Mouse (Mus musculus) limb, embryonic 10.5 days (tissue): ENCODE results near the gene Slain1. TPM values are rescaled to one million over a fixed set of nuclear protein-coding genes. Genes with fewer than 3 reads are reported as not detected.

Experiments used
- DNase-seq: peaks from one replicate; pipeline ENCODE4 v3.0.0-alpha.2; 2017; ENCODE audit warnings: low spot score
- H3K27ac ChIP-seq: fragments of 300-500 bp; sonication (generic); 2 replicates; pipeline ENCODE4 v1.5.1; 2016; ENCODE audit warnings: mild to moderate bottlenecking
- H3K27me3 ChIP-seq: fragments of 300-500 bp; sonication (generic); 2 replicates; pipeline ENCODE4 v1.6.1; 2016; ENCODE audit warnings: low read depth, mild to moderate bottlenecking; ENCODE audit not compliant: poor library complexity, severe bottlenecking
- H3K36me3 ChIP-seq: fragments of 300-500 bp; sonication (generic); 2 replicates; pipeline ENCODE4 v1.6.1; 2016; ENCODE audit warnings: mild to moderate bottlenecking, moderate library complexity
- H3K4me1 ChIP-seq: fragments of 300-500 bp; sonication (generic); 2 replicates; pipeline ENCODE4 v1.6.1; 2016
- H3K4me3 ChIP-seq: fragments of 300-500 bp; sonication (generic); 2 replicates; pipeline ENCODE4 v1.5.1; 2016; ENCODE audit warnings: mild to moderate bottlenecking, moderate library complexity
- H3K9me3 ChIP-seq: fragments of 300-500 bp; sonication (generic); replicated peaks from 2 replicates; pipeline ENCODE4 v1.6.1; 2016; ENCODE audit warnings: mild to moderate bottlenecking
- WGBS: fragments of 180-500 bp; shearing (Covaris S2); methylation state at CpG from one replicate; pipeline ENCODE4 v1.1.7; 2016; 5-methylcytosine and 5-hydroxymethylcytosine counted together
- polyA plus RNA-seq: library from polyadenylated mRNA; unstranded; fragments of >200 nt; fragmentation: Nextera tagmentation; extraction: Ambion mirVana; gene quantifications from 2 replicates; pipeline ENCODE4 v1.2.1, GENCODE M21; 2016

Slain1 gene
- polyA plus RNA-seq, 1 experiment from 2014 or later, result 1.4 TPM

DNA sequence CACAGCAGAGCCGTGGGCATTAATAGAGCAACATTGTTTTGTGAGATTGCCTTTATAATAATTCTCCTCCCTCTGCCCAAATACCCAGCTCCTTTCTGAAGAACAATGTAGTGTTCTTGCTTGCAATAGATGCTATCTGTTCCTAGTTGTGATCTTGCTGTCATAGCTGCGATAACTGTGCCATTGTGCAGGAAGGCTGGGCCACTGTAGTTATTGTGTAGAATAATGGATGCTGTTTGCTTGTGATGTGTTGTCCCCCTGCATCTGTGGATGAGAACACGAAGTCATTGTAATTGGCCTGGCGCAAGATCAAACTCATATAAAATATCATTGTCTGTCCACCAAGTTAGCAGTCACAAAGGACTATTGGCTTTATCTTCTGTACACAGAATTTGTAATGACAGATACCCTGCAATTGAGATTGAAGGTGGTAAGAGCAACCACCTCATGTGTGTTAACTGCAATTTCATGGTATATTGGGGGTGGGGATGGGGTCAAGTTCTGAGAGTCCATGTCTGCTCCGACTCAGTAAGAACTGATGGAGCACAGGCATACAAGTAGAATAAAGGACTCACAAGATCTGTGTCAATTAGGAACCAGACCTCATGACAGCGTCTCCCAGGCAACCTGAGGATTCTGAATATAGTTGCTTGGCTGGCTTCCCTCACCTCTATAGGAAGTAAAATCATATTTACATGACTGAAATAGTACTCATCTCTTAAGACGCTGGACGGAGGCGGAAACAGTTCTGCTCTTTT, 32.8 kb downstream of the Slain1 start:
- DNase-seq, result no peak
- Histone ChIP-seq H3K4me1 (no peaks in the 10 kb centered on the region), H3K27me3 (no peaks in the 10 kb centered on the region), H3K9me3 (no peaks in the 10 kb centered on the region), H3K27ac (no peak overlapping the region), H3K36me3 (no peaks in the 10 kb centered on the region), H3K4me3 (no peak overlapping the region)
- WGBS, result 88% methylated on average over 9 of the region's 9 CpGs

DNA sequence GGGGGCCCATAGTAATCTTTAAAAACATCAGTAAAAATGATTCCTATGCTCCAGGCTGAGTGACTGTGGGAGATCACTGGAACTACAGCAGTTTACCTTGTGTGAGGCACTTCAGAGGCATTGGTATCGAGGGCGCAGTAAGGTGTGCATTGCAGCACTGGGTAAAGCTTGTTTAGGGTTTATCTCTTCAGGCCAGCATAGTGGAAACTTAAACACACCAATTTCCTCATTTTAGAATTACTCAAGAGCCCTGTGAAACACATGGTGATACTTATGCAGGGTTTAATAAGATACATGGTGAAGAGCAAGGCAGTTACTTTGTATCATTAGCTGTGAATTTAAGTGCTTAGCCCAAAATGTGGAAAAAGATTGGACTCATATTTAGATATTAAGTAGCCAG, 37.0 kb downstream of the Slain1 start:
- Histone ChIP-seq H3K27ac (no peak overlapping the region), H3K9me3 (no peaks in the 10 kb centered on the region), H3K4me3 (no peak overlapping the region), H3K4me1 (no peaks in the 10 kb centered on the region), H3K36me3 (no peaks in the 10 kb centered on the region), H3K27me3 (no peaks in the 10 kb centered on the region)
- WGBS, result 94% methylated on average over 2 of the region's 2 CpGs
- DNase-seq, result no peak

GRCm38 (mm10) chr14:103694295-103694694, 44.3 kb downstream of the Slain1 start:
- Histone ChIP-seq H3K36me3 (no peaks in the 10 kb centered on the region), H3K27ac (no peak overlapping the region), H3K4me1 (peaks cover 5% of the 10 kb centered on the region; the same call in 1 of the 2 replicates), H3K9me3 (no peaks in the 10 kb centered on the region), H3K4me3 (no peak overlapping the region), H3K27me3 (no peaks in the 10 kb centered on the region)
- DNase-seq, result no peak
- 18% methylated on average over 1 of the region's 1 CpGs for whole genome bisulfite sequencing

- no peak for DNase-seq
- Histone ChIP-seq H3K27ac (no peak overlapping the region), H3K4me3 (no peak overlapping the region), H3K4me1 (peaks cover 5% of the 10 kb centered on the region; the same call in 1 of the 2 replicates), H3K27me3 (no peaks in the 10 kb centered on the region), H3K9me3 (no peaks in the 10 kb centered on the region), H3K36me3 (no peaks in the 10 kb centered on the region)
- 53% methylated on average over 3 of the region's 3 CpGs for WGBS
These were observed 45.6 kb downstream of the Slain1 start for GRCm38 (mm10) chr14:103695620-103696019.

GRCm38 (mm10) chr14:103697101-103697500, 47.1 kb downstream of the Slain1 start:
- Histone ChIP-seq H3K4me3 (no peak overlapping the region), H3K36me3 (no peaks in the 10 kb centered on the region), H3K9me3 (no peaks in the 10 kb centered on the region), H3K4me1 (peaks cover 5% of the 10 kb centered on the region; the same call in 1 of the 2 replicates), H3K27ac (no peak overlapping the region), H3K27me3 (no peaks in the 10 kb centered on the region)
- DNase-seq, result no peak
- WGBS, result 91% methylated on average over 7 of the region's 7 CpGs

DNA sequence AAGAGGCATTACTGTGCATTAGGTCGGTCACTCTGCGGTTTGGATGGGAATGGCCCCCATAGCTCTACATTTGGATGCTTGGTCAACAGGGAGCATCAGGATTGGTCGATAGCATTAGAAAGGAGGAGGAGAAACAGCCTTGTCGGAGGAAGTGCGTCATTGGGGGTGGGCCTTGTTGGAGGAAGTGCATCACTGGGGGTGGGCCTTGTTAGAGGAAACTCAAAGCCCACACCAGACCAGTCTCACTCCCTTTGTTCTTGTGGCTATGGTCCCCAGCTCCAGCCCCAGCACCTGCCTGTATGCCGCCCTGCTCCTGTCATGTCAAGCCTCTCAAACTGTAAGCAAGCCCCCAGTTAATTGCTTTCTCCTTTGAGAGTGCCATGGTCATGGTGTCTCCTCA, 49.3 kb downstream of the Slain1 start:
- DNase-seq, result no peak

GRCm38 (mm10) chr14:103702516-103702915, 52.5 kb downstream of the Slain1 start:
- WGBS, result 89% methylated on average over 18 of the region's 18 CpGs
- Histone ChIP-seq H3K4me3 (no peak overlapping the region), H3K36me3 (no peaks in the 10 kb centered on the region), H3K9me3 (no peaks in the 10 kb centered on the region), H3K27ac (no peak overlapping the region), H3K27me3 (no peaks in the 10 kb centered on the region), H3K4me1 (peaks cover 3% of the 10 kb centered on the region; the same call in 1 of the 2 replicates)
- no peak for DNase-seq

More for the DNA sequence above, 49.3 kb downstream of the Slain1 start:
- Histone ChIP-seq H3K9me3 (no peaks in the 10 kb centered on the region), H3K4me1 (peaks cover 8% of the 10 kb centered on the region), H3K36me3 (no peaks in the 10 kb centered on the region), H3K27ac (no peak overlapping the region), H3K4me3 (no peak overlapping the region), H3K27me3 (no peaks in the 10 kb centered on the region)
- 99% methylated on average over 6 of the region's 6 CpGs for WGBS

DNA sequence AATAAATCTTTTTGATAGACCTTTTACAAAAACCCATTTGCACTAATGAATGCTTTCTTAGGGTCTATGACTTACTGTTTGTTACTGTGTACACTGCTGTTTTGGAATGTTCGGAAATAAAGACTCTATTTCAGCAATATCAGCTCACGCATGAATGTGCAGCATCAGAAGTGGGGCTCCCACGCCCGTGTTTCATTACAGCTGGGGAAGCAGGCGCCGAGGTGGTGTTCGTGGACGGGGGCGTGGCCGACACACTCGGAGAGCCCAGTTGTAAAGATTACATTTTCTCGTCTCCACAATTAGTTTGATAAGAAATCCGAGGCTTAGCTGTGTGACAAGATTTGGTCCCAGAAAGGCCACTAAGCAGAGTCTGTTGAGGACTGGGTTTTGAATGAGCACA, 54.7 kb downstream of the Slain1 start:
- Histone ChIP-seq H3K27me3 (no peaks in the 10 kb centered on the region), H3K9me3 (no peaks in the 10 kb centered on the region), H3K4me1 (peaks cover 9% of the 10 kb centered on the region; the same call in 1 of the 2 replicates), H3K4me3 (no peak overlapping the region), H3K27ac (no peak overlapping the region), H3K36me3 (no peaks in the 10 kb centered on the region)
- DNase-seq, result no peak
- 91% methylated on average over 13 of the region's 13 CpGs for WGBS

- WGBS, result 91% methylated on average over 6 of the region's 6 CpGs
- no peak overlapping the region for H3K27ac ChIP-seq
- no peaks in the 10 kb centered on the region for H3K27me3 ChIP-seq
- no peaks in the 10 kb centered on the region for H3K9me3 ChIP-seq
- DNase-seq, result no peak
- H3K36me3 ChIP-seq, result no peaks in the 10 kb centered on the region
- no peak overlapping the region for H3K4me3 ChIP-seq
- peaks cover 9% of the 10 kb centered on the region; the same call in 1 of the 2 replicates for H3K4me1 ChIP-seq
These were observed 56.3 kb downstream of the Slain1 start for GRCm38 (mm10) chr14:103706347-103706746.

GRCm38 (mm10) chr14:103708601-103709000, 58.6 kb downstream of the Slain1 start:
- DNase-seq, result no peak
- WGBS, result 45% methylated on average over 2 of the region's 2 CpGs
- H3K36me3 ChIP-seq, result no peaks in the 10 kb centered on the region
- H3K4me1 ChIP-seq, result peaks cover 6% of the 10 kb centered on the region; the same call in 1 of the 2 replicates
- no peak overlapping the region for H3K27ac ChIP-seq
- no peak overlapping the region for H3K4me3 ChIP-seq
- H3K27me3 ChIP-seq, result no peaks in the 10 kb centered on the region
- H3K9me3 ChIP-seq, result no peaks in the 10 kb centered on the region

DNA sequence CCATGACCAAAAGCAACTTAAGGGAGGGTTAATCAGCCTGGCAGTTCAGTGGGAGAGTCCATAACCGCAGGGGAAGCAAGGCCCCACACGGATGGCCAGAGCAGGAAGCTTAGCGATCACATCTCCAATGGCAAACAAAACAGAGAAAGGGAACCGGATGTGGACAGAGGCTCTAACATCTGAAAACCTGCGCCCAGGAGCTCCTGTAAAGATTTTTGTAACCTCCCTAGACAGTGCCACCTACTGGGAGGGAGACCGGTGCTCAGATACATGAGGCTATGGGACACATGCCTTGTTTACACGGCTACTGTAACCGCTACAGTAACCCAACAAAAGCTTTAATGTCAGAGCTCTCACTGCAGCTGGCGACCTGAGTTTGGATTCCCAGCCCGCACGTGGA, 59.2 kb downstream of the Slain1 start:
- no peak overlapping the region for H3K4me3 ChIP-seq
- WGBS, result 90% methylated on average over 11 of the region's 11 CpGs
- DNase-seq, result no peak
- H3K9me3 ChIP-seq, result no peaks in the 10 kb centered on the region
- no peaks in the 10 kb centered on the region for H3K36me3 ChIP-seq
- peaks cover 6% of the 10 kb centered on the region; the same call in 1 of the 2 replicates for H3K4me1 ChIP-seq
- H3K27me3 ChIP-seq, result no peaks in the 10 kb centered on the region
- H3K27ac ChIP-seq, result peak overlapping the region; percentile 9; the same call in 1 of the 2 replicates

GRCm38 (mm10) chr14:103712986-103713385, 63.0 kb downstream of the Slain1 start:
- WGBS, result 92% methylated on average over 5 of the region's 5 CpGs
- Histone ChIP-seq H3K4me3 (no peak overlapping the region), H3K36me3 (no peaks in the 10 kb centered on the region), H3K9me3 (no peaks in the 10 kb centered on the region), H3K27ac (no peak overlapping the region), H3K27me3 (no peaks in the 10 kb centered on the region), H3K4me1 (peaks cover 6% of the 10 kb centered on the region; the same call in 1 of the 2 replicates)
- no peak for DNase-seq

DNA sequence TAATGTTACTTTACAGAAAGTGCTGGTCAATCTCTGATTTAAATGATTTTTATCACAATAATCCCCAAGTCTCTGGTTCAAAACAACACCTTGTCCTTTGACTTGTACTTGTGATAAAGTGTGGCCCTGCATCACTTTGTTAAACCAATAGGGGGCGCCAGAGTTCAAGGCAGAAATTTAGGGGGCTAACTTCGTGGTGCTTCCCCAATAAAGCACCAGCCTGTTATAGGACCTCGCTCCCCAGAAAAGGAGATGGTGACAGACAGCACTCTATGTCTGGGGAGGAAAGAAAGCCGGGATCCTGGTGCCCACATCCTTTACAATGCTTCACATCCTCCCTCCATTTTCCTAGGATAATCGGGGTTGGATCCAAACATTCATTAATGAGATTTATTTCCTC, 67.5 kb downstream of the Slain1 start:
- 46% methylated on average over 5 of the region's 5 CpGs for WGBS
- H3K27me3 ChIP-seq, result no peaks in the 10 kb centered on the region
- H3K27ac ChIP-seq, result no peak overlapping the region
- no peak overlapping the region for H3K4me3 ChIP-seq
- H3K9me3 ChIP-seq, result no peaks in the 10 kb centered on the region
- H3K36me3 ChIP-seq, result no peaks in the 10 kb centered on the region
- peaks cover 10% of the 10 kb centered on the region for H3K4me1 ChIP-seq
- no peak for DNase-seq
